Mouse (Mus musculus) myocyte (in vitro differentiated cells): ENCODE data around the gene En1. TPM values are rescaled to one million over a fixed set of nuclear protein-coding genes. Genes with fewer than 3 reads are reported as not detected.

Experiments
- H3K27me3 ChIP-seq: one replicate; pipeline ENCODE4 v1.6.1; 2011; ENCODE audit not compliant: control insufficient read depth, insufficient read depth, insufficient read length
- H3K36me3 ChIP-seq: one replicate; pipeline ENCODE4 v1.6.1; 2011; ENCODE audit not compliant: control insufficient read depth, insufficient read depth
- H3K4me2 ChIP-seq: one replicate; pipeline ENCODE4 v1.6.1; 2011; ENCODE audit warnings: low read depth, control low read depth
- H3K4me3 ChIP-seq: one replicate; pipeline ENCODE4 v1.5.1; 2011; ENCODE audit warnings: mild to moderate bottlenecking, control low read depth, moderate library complexity
- H3K79me2 ChIP-seq: one replicate; pipeline ENCODE4 v1.6.1; 2011; ENCODE audit not compliant: control insufficient read depth, insufficient read depth
- H3ac ChIP-seq: one replicate; pipeline ENCODE4 v1.6.1; 2011; ENCODE audit not compliant: control insufficient read depth, insufficient read length
- CEBPB ChIP-seq: IDR thresholded peaks from 2 replicates; pipeline ENCODE4 v1.6.1; 2011; ENCODE audit warnings: mild to moderate bottlenecking, moderate library complexity; ENCODE audit not compliant: poor library complexity, insufficient read depth, severe bottlenecking
- E2F4 ChIP-seq: IDR thresholded peaks from one replicate; pipeline ENCODE4 v1.6.1; 2011; ENCODE audit warnings: mild to moderate bottlenecking, control low read depth, moderate library complexity; ENCODE audit not compliant: insufficient read depth
- MAX ChIP-seq: IDR thresholded peaks from one replicate; pipeline ENCODE4 v1.6.1; 2011; ENCODE audit warnings: low read depth, mild to moderate bottlenecking, control low read depth
- MYOD1 ChIP-seq, 3 experiments: IDR thresholded peaks; one replicate each; pipeline ENCODE4 v1.6.1; 2011; ENCODE audit warnings: control low read depth in 2 of 3, low read depth in 2 of 3, mild to moderate bottlenecking in 2 of 3, moderate library complexity in 1 of 3; ENCODE audit not compliant: insufficient read length in 2 of 3, control insufficient read depth in 1 of 3
- MYOG ChIP-seq, 3 experiments: IDR thresholded peaks; one replicate each; pipeline ENCODE4 v1.6.1; 2011; ENCODE audit warnings: control low read depth in 2 of 3, low read depth in 2 of 3, mild to moderate bottlenecking in 2 of 3; ENCODE audit not compliant: insufficient read length in 2 of 3, control insufficient read depth in 1 of 3, insufficient read depth in 1 of 3
- POLR2A ChIP-seq: IDR thresholded peaks from one replicate; pipeline ENCODE4 v1.6.1; 2011; ENCODE audit warnings: low read depth, mild to moderate bottlenecking, control low read depth, moderate library complexity; ENCODE audit not compliant: insufficient read length
- POLR2AphosphoS2 ChIP-seq: IDR thresholded peaks from one replicate; pipeline ENCODE4 v1.6.1; 2011; ENCODE audit warnings: low read depth, control low read depth; ENCODE audit not compliant: insufficient read length
- REST ChIP-seq: IDR thresholded peaks from one replicate; pipeline ENCODE4 v1.6.1; 2011; ENCODE audit warnings: mild to moderate bottlenecking, control low read depth, moderate library complexity; ENCODE audit not compliant: insufficient read depth, insufficient read length
- SRF ChIP-seq: IDR thresholded peaks from one replicate; pipeline ENCODE4 v1.6.1; 2011; ENCODE audit warnings: low read depth; ENCODE audit not compliant: control insufficient read depth, insufficient read length
- TCF12 ChIP-seq: IDR thresholded peaks from one replicate; pipeline ENCODE4 v1.6.1; 2011; ENCODE audit warnings: mild to moderate bottlenecking, control low read depth; ENCODE audit not compliant: poor library complexity, insufficient read depth, severe bottlenecking
- TCF3 ChIP-seq: IDR thresholded peaks from one replicate; pipeline ENCODE4 v1.6.1; 2011; ENCODE audit warnings: low read depth, control low read depth; ENCODE audit not compliant: insufficient read length
- USF1 ChIP-seq: IDR thresholded peaks from one replicate; pipeline ENCODE4 v1.6.1; 2011; ENCODE audit warnings: low read depth, mild to moderate bottlenecking, control low read depth, moderate library complexity
- polyA plus RNA-seq: library from polyadenylated mRNA; unstranded; fragments of >200 nt; fragmentation: generic; extraction: Trizol; gene quantifications from one replicate; pipeline ENCODE4 v1.2.1, GENCODE M21; 2012; ENCODE audit warnings: missing spikeins

Gene En1
- polyA plus RNA-seq, 1 experiment, result 6.9 TPM

DNA sequence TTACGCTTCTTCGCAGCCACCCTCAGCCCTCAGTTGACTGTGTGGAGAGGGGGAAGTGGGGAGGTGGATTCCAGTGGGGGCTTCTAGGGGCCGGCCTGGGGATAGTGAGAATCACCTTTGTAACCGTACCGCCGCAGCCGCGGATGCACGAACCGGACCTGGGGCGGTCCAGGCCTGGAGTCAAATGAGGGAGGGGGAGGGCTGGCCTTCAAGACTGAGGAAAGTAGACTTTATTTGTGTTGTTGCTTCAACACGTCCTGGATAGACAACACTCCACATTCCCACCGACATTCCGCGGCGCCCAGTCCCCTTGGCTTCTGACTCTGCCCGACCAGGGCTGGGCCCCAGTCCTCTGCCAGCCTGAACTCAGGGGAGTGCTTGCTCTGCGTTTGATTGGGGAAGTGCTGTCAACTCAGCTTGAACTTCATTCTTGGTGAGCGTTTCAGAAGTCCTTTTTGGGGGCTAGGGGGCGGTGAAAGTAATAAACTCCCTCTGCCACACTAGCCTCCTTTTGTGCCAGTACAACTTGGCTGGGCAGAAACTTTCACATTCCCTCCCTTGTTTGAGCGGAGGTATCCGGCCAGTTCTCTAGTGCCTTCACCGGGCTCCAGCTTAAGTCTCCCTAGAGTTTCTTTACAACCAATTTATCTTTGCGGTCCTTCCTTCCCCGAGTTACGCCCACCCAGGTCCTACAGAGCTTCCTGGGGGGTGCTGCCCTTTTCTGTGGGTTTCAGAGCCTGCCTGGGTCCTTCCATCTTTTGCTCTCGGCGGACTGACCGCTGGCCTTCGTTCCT is 12.3 kb downstream of the En1 start:
- Histone ChIP-seq H3K4me2 (no peak overlapping the region), H3ac (no peak overlapping the region), H3K27me3 (no peaks in the 10 kb centered on the region), H3K36me3 (no peaks in the 10 kb centered on the region), H3K4me3 (no peak overlapping the region), H3K79me2 (no peaks in the 10 kb centered on the region)
- TF ChIP-seq TCF12 (no peak), POLR2A (no peak), TCF3 (no peak), POLR2AphosphoS2 (no peak), MAX (no peak)

- Histone ChIP-seq H3K27me3 (no peaks in the 10 kb centered on the region), H3K4me3 (no peak overlapping the region), H3K4me2 (no peak overlapping the region), H3K79me2 (no peaks in the 10 kb centered on the region), H3K36me3 (no peaks in the 10 kb centered on the region), H3ac (no peak overlapping the region)
- TF ChIP-seq SRF (no peak), MYOG (IDR thresholded peaks at IDR 0.05; ENCODE audit: control insufficient read depth in 1 of 3, insufficient read depth in 1 of 3, insufficient read length in 2 of 3, low read depth in 2 of 3) (no peak), CEBPB (no peak)
Observed at GRCm38 (mm10) chr1:120615521-120615920, 13.3 kb downstream of the En1 start.

DNA sequence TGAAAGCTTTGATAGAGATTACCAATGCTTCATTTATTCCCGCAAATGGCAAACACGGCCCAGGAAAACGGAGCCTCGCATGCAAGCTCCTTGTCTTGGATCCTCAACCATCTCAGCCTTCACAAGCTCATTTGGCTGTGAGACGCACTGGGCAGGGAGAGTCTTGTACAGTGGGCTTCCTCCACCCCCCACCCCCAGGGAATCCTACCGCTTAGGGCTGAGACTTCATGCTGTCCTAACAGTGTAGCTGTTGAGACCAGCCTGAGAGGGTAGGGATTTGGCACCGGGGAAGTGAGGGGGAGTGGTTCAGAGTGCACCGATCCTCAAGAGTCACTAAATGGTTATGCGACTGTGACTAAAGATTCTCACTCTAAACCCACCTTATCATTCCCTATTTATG is 13.7 kb downstream of the En1 start:
- no peak for TF ChIP-seq SRF
- no peak for TF ChIP-seq USF1
- TF ChIP-seq TCF12, result no peak
- TF ChIP-seq TCF3, result no peak
- Histone ChIP-seq H3K79me2 (no peaks in the 10 kb centered on the region), H3K4me2 (no peak overlapping the region), H3K4me3 (no peak overlapping the region), H3K36me3 (no peaks in the 10 kb centered on the region), H3K27me3 (no peaks in the 10 kb centered on the region), H3ac (no peak overlapping the region)

DNA sequence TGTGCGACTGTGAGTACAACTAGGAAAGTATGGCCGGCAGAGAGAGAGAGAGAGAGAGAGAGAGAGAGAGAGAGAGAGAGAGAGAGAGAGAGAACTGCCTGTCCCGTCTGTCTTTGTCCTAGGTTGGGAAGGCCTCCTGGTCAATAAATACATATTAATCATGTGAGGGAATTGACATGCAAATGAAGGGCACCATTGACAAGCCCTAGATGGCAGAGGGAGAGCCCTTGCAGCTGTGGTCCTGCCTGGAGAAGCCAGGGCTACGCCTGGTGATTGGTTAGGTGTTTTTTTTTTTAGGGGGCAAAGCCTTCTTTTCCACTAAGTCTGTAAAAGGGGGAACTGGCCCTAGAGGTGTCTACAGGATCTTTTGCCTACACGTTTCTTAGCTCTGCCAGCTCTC is 19.2 kb downstream of the En1 start:
- no peaks in the 10 kb centered on the region for H3K27me3 ChIP-seq

GRCm38 (mm10) chr1:120626930-120627621 is 24.9 kb downstream of the En1 start:
- Histone ChIP-seq H3K4me2 (no peak overlapping the region), H3ac (no peak overlapping the region), H3K27me3 (no peaks in the 10 kb centered on the region), H3K36me3 (no peaks in the 10 kb centered on the region), H3K4me3 (no peak overlapping the region), H3K79me2 (no peaks in the 10 kb centered on the region)
- TF ChIP-seq E2F4 (no peak), MYOD1 (IDR thresholded peaks at IDR 0.05; ENCODE audit: control insufficient read depth in 1 of 3, insufficient read length in 2 of 3, low read depth in 2 of 3) (no peak), CEBPB (no peak), MAX (no peak), SRF (no peak), POLR2A (no peak), TCF12 (no peak), REST (no peak), USF1 (no peak), POLR2AphosphoS2 (no peak), TCF3 (no peak), MYOG (IDR thresholded peaks at IDR 0.05; ENCODE audit: control insufficient read depth in 1 of 3, insufficient read depth in 1 of 3, insufficient read length in 2 of 3, low read depth in 2 of 3) (no peak)

More for the DNA sequence above, 19.2 kb downstream of the En1 start:
- no peak for TF ChIP-seq CEBPB
- TF ChIP-seq MYOG (IDR thresholded peaks at IDR 0.05; ENCODE audit: control insufficient read depth in 1 of 3, insufficient read depth in 1 of 3, insufficient read length in 2 of 3, low read depth in 2 of 3), result no peak
- no peak for TF ChIP-seq MYOD1 (IDR thresholded peaks at IDR 0.05; ENCODE audit: control insufficient read depth in 1 of 3, insufficient read length in 2 of 3, low read depth in 2 of 3)
- TF ChIP-seq MAX, result no peak
- no peak for TF ChIP-seq TCF12
- TF ChIP-seq E2F4, result no peak
- no peak for TF ChIP-seq REST
- Histone ChIP-seq H3K4me3 (no peak overlapping the region), H3K4me2 (no peak overlapping the region), H3ac (no peak overlapping the region), H3K36me3 (no peaks in the 10 kb centered on the region), H3K79me2 (no peaks in the 10 kb centered on the region)
